Mouse (Mus musculus) adrenal gland, postnatal 0 days (tissue): ENCODE data around the gene Psmd13. TPM values are rescaled to one million over a fixed set of nuclear protein-coding genes. Genes with fewer than 3 reads are reported as not detected.

Source experiments
- polyA plus RNA-seq: library from polyadenylated mRNA; unstranded; fragments of >200 nt; fragmentation: Nextera tagmentation; extraction: Ambion mirVana; gene quantifications from 2 replicates; pipeline ENCODE4 v1.2.1, GENCODE M21; 2015

Psmd13 gene
- polyA plus RNA-seq: 197 and 202 TPM in 2 replicates

DNA sequence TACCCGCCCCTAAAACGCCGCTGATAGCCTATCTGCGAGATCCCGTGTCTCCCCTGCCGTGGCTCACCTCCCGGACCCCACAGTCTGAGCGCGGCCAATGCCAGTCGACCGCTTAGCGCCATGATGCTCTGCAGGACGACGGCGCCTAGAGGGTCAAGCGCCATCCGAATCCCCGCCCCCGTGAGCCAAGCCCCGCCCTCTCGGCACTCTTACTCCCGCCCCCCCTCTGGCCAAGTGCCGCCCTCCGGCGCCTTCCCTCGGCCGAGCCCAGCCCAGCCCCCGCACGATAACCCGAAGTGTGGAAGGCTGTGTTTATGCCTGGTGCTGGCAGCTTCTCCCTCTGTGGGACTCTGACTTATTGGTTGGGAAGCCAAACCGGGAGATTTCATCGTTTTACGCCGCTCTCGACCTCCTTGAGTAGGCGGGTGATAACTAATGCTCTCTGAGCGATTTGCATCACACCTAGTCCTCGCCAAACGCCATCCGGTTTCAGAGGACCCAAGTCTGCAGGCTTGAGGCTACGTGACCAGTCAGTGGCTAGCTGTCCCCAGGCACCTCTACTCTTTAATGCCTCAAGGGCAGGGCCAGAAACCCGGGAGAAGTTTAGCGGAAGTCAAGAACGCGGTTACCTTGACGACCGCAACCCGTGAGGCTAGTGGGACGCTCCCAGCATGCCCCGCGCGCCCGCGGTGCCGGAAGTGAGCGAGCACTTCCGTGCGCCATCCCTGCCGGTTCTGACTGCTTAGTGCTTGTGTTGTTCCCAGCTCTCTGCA is at the start of gene Psmd13, which contains the start of gene Sirt3:
TSS of gene Psmd13 (plus strand) at position 273 of the 773 bp plus-strand sequence.
TSS of gene Sirt3 (minus strand) at position 614 of the 773 bp plus-strand sequence.

GRCm38 (mm10) chr7:140834968-140835757 is 46.6 kb upstream of the Psmd13 start, which contains the start of gene Urah:
Urah (plus strand) TSS chr7:140835018.

DNA sequence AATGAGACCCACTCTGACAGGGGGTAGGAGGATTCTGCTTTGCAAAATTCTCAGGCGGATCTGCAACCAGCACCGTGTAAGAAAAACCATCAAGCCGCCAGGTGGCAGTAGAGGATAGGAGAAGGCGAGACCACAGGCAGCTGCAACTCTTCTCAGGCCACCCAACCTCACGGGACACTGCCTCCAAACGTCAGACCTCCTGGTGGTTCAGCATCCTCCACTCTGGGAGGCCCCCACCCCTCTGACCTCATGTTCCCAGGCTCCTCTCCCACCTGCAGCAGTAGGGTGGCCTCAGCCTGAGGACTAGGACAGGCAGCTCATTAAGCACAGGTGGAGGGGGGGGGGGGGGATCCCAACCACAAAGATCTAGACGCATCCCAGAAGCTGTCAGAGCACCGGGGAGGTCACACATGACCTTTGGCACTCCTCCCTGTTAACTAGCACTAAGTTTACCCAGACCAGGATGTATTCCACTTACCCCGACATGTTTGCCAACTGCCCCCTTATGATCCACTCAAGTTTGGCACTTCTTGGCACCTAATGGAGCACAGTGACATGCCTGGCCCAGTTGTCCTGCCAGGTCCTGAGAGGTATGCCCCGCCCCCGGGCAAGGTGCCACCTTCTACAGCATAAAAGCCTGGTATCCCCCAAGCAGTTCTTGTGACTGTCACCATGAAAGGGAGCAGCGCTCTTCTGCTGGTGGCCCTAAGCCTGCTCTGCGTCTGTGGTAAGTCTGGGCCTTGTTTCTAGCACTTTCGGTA is 36.7 kb upstream of the Psmd13 start, which contains the start of gene Scgb1c1:
TSS of gene Scgb1c1 (plus strand) at position 643 of the 761 bp plus-strand sequence.

DNA sequence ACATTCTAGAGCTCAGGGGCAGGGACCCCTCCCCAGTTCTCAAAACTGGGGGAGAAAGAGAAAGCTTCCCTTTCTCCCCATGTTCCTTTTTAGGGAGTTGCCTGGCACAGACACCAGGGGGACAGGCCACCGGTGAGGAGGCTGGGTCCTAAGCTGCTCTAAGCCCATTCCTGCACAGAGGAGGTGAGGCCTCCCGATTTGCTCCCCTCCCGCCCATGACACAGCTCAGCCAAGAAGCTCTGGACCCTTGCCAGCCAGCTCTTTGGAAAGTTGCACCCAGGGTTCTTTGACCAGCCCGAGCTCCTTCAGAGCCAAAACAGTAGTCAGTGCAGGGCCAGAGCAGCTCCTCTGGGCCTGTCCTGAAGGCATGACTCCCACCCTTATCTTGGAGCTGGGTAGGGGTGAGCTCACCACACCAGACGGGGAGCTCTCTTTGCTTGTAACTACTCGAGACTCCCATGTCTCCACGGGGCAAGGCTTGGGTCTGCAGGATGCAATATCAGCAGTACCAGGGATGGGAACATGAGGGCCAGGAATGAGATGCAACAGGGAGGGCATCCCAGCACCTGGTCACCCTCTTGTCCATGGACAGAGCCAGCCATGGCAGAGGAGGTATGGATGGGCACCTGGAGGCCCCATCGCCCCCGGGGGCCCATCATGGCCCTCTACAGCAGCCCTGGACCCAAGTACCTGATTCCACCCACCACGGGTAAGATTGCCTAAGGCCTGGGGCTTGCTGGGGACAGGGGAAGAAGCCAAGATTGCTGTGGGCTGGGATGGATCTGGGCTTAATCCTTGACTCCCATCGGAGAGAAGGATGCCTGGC is 33.8 kb upstream of the Psmd13 start, which contains the start of gene Odf3:
TSS of gene Odf3 (plus strand) at position 51 of the 826 bp plus-strand sequence.

GRCm38 (mm10) chr7:140855860-140856784 is 25.6 kb upstream of the Psmd13 start, which contains the start of gene Gm45785:
Gm45785 (minus strand) TSS chr7:140856331.

GRCm38 (mm10) chr7:140856785-140857549 is 24.8 kb upstream of the Psmd13 start, which contains the start of gene Ric8a:
Ric8a (plus strand) TSS chr7:140856957.

DNA sequence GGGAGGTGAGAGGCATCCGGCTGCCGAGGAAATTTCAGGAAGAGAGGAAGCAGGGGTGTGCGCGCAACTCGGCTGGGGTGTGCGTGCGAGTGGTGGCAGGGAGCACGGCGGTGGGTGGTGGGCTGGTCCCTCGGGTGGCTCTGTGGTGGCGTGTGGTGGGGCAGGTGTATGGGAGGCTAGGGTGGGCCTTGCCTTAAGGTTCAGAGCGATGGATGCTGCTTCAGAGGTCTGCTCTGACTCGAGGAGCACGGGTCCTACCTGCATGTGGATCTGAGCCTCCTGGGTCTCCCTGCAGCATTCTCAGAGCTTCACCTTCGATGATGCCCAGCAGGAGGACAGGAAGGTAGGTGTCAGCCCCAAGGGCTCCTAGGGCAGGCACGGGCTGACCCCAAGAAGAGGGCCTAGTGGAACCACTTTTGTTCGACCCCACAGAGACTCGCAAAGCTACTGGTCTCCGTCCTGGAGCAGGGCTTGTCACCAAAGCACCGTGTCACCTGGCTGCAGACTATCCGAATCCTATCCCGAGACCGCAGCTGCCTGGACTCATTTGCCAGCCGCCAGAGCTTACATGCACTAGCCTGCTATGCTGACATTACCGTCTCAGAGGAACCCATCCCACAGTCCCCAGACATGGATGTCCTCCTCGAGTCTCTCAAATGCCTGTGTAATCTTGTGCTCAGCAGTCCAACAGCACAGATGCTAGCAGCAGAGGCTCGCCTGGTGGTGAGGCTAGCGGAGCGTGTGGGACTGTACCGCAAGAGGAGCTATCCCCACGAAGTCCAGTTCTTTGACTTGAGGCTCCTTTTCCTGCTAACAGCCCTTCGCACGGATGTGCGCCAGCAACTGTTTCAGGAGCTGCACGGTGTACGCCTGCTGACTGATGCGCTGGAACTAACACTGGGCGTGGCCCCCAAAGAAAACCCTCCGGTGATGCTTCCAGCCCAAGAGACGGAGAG is 23.9 kb upstream of the Psmd13 start, which contains the start of gene Bet1l:
TSS of gene Bet1l (minus strand) at position 28 of the 956 bp plus-strand sequence.

GRCm38 (mm10) chr7:140900220-140900619 is 18.5 kb downstream of the Psmd13 start, which contains the start of gene Cox8b:
Cox8b (minus strand) TSS chr7:140900446.

GRCm38 (mm10) chr7:140920418-140921029 is 38.8 kb downstream of the Psmd13 start, which contains the start of gene Nlrp6:
Nlrp6 (plus strand) TSS chr7:140920902.

GRCm38 (mm10) chr7:140941222-140942051 is 59.7 kb downstream of the Psmd13 start, which contains the start of gene Pgghg:
Pgghg (plus strand) TSS chr7:140941391.

Other genes with a start within 250 kb of the Psmd13 start
- gene Olfr53, start 235.5 kb upstream of the Psmd13 start, polyA plus RNA-seq: not detected in 2 replicates
- not detected in 2 replicates for gene Olfr539, start 222.0 kb upstream of the Psmd13 start, polyA plus RNA-seq
- not detected in 2 replicates for gene Olfr45, start 200.0 kb upstream of the Psmd13 start, polyA plus RNA-seq
- gene Olfr541, start 184.7 kb upstream of the Psmd13 start, polyA plus RNA-seq: not detected in 2 replicates
- gene Cyp2e1, start 118.2 kb upstream of the Psmd13 start, polyA plus RNA-seq: 12.7 and 27.0 TPM in 2 replicates
- gene Syce1, start 94.1 kb upstream of the Psmd13 start, polyA plus RNA-seq: 0.12 and 0.17 TPM in 2 replicates
- 5.0 and 6.4 TPM in 2 replicates for gene Zfp941, start 59.8 kb upstream of the Psmd13 start, polyA plus RNA-seq
- 7.2 and 14.5 TPM in 2 replicates for gene Urah, start 47.0 kb upstream of the Psmd13 start, polyA plus RNA-seq
- gene Scgb1c1, start 36.4 kb upstream of the Psmd13 start, polyA plus RNA-seq: 0.52 TPM in 1 of 2 replicates, not detected in the other
- 0.22 and 0.55 TPM in 2 replicates for gene Odf3, start 34.2 kb upstream of the Psmd13 start, polyA plus RNA-seq
- 0.25 TPM in 1 of 2 replicates, not detected in the other for gene Gm45785, start 25.6 kb upstream of the Psmd13 start, polyA plus RNA-seq
- gene Ric8a, start 25.0 kb upstream of the Psmd13 start, polyA plus RNA-seq: 62.1 and 64.0 TPM in 2 replicates
- gene Bet1l, start 24.4 kb upstream of the Psmd13 start, polyA plus RNA-seq: 82.4 and 86.6 TPM in 2 replicates
- gene Sirt3, start 341 bp downstream of the Psmd13 start, polyA plus RNA-seq: 41.8 and 43.2 TPM in 2 replicates
- 9.3 and 12.2 TPM in 2 replicates for gene Cox8b, start 18.5 kb downstream of the Psmd13 start, polyA plus RNA-seq
- gene Nlrp6, start 38.9 kb downstream of the Psmd13 start, polyA plus RNA-seq: 2.6 and 3.3 TPM in 2 replicates
- 19.7 and 28.7 TPM in 2 replicates for gene Pgghg, start 59.4 kb downstream of the Psmd13 start, polyA plus RNA-seq
- gene Ifitm5, start 68.3 kb downstream of the Psmd13 start, polyA plus RNA-seq: 1.3 and 2.1 TPM in 2 replicates
- gene Gm45717, start 74.0 kb downstream of the Psmd13 start, polyA plus RNA-seq: 0.72 and 0.97 TPM in 2 replicates
- 1,477 and 1,600 TPM in 2 replicates for gene Ifitm2, start 74.0 kb downstream of the Psmd13 start, polyA plus RNA-seq
- 61.4 and 162 TPM in 2 replicates for gene Ifitm1, start 85.3 kb downstream of the Psmd13 start, polyA plus RNA-seq
- gene Ifitm3, start 128.8 kb downstream of the Psmd13 start, polyA plus RNA-seq: 482 and 553 TPM in 2 replicates
- gene Ifitm6, start 136.0 kb downstream of the Psmd13 start, polyA plus RNA-seq: 4.0 and 7.5 TPM in 2 replicates
- gene Gm17387, start 147.2 kb downstream of the Psmd13 start, polyA plus RNA-seq: not detected in 2 replicates
- gene B4galnt4, start 179.1 kb downstream of the Psmd13 start, polyA plus RNA-seq: 5.1 and 7.9 TPM in 2 replicates
- 1.1 and 2.5 TPM in 2 replicates for gene Pkp3, start 196.2 kb downstream of the Psmd13 start, polyA plus RNA-seq
- 2.7 and 4.5 TPM in 2 replicates for gene Sigirr, start 218.6 kb downstream of the Psmd13 start, polyA plus RNA-seq
- gene Ano9, start 235.8 kb downstream of the Psmd13 start, polyA plus RNA-seq: 0.66 and 1.0 TPM in 2 replicates
- gene Ptdss2, start 240.4 kb downstream of the Psmd13 start, polyA plus RNA-seq: 40.8 and 60.7 TPM in 2 replicates